Mouse (Mus musculus) liver, adult 2 months (tissue): Measurements from ENCODE around the gene Tmem132b.

ENCODE experiments used
- CTCF ChIP-seq: fragments of 200-500 bp; IDR thresholded peaks from 2 replicates; pipeline ENCODE4 v1.5.1; 2011; ENCODE audit warnings: low read depth, low read length, control low read depth
- POLR2A ChIP-seq: fragments of 200-500 bp; IDR thresholded peaks from 2 replicates; pipeline ENCODE4 v1.6.1; 2011; ENCODE audit warnings: low read length, control low read depth; ENCODE audit not compliant: insufficient read depth; ENCODE audit errors: extremely low read depth

DNA sequence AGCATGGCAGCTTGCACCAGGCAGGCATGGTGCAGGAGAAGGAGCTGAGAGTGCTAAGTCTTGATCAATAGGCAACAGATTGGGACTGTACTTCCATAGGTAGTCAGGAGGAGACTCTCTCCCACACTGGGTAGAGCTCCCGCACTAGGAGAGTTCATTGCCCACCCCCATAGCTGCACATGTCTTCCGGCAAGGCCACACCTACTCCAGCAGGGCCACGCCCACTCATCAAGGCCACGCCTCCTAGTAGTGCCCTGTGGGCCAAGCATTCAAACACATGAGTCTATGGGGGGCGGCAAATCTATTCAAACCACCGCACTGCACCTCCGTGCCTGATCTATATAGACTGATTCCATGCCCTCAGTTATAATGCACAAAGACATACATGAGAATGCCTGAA is 56.6 kb downstream of the Tmem132b start:
- TF ChIP-seq POLR2A (no peak), CTCF (no peak)
